Mouse (Mus musculus): ENCODE measurements around the gene Jmjd1c.

DNA sequence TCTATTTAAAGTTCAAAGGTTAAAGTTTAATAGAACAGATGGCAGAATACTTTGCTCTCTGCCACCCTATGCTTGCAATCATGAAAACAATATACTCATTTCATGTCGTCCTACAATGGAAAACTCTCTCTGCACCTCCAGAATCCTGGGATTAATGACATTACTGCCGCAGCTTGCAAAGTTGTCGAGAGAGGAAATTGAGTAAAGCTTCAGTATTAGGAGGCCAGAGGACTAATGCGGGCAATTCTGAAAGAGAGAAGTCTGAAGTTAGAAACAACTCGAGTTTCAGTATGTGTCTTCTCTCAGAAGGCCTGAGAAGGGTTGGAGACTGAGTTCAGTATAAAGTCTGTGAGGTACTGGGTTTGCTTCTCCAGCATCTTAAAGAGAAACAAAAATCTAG, 84.9 kb downstream of the Jmjd1c start:
- no peak for TF ChIP-seq CTCF (IDR thresholded peaks at IDR 0.05; ENCODE audit: control insufficient read depth, insufficient read depth, insufficient read length)
- no peak for TF ChIP-seq USF1 (IDR thresholded peaks at IDR 0.05; ENCODE audit: low read depth)
- no peak for TF ChIP-seq MYOG (IDR thresholded peaks at IDR 0.05; ENCODE audit: control insufficient read depth, extremely low read depth, insufficient read length)
- TF ChIP-seq CEBPB (IDR thresholded peaks at IDR 0.05; ENCODE audit: low read depth): no peak
- TF ChIP-seq MAX (IDR thresholded peaks at IDR 0.05): no peak
